Mouse (Mus musculus) megakaryocyte, embryonic 14.5 days (primary cell): ENCODE results near the gene Gm9945.

ENCODE experiments used
- FLI1 ChIP-seq: IDR thresholded peaks from 2 replicates; pipeline ENCODE4 v1.6.1; 2012; ENCODE audit warnings: low read length, inconsistent platforms, mixed read lengths
- GATA1 ChIP-seq: IDR thresholded peaks from 3 replicates; pipeline ENCODE4 v1.6.1; 2012; ENCODE audit warnings: mixed read lengths, low read length, inconsistent platforms, borderline replicate concordance

- TF ChIP-seq FLI1 (no peak), GATA1 (no peak)
Observed at GRCm38 (mm10) chr11:53435504-53435903, 44.5 kb upstream of the Gm9945 start.
